Mouse (Mus musculus) liver, embryonic 14.5 days (tissue): ENCODE measurements at regions not wholly inside any gene's neighbourhood (a gene's known extent, or its start where the extent isn't known, plus 50 kb on each side); places are given as distances from the start of the nearest gene placed in this dataset.

ENCODE experiments used
- CTCF ChIP-seq: IDR thresholded peaks from 2 replicates; pipeline ENCODE4 v1.5.1; 2016; ENCODE audit warnings: antibody characterized with exemption, low read depth, control low read depth
- EP300 ChIP-seq: IDR thresholded peaks from 2 replicates; pipeline ENCODE4 v1.6.1; 2016; ENCODE audit warnings: antibody characterized with exemption, low read depth

GRCm38 (mm10) chr6:117660576-117660975 lies 180.4 kb upstream of the Zfp637 start:
- no peak for TF ChIP-seq EP300
- TF ChIP-seq CTCF, result peak; percentile 60
